Mouse (Mus musculus) adrenal gland, postnatal 25 days (tissue): ENCODE data around the gene Tbl3. TPM values are rescaled to one million over a fixed set of nuclear protein-coding genes. Genes with fewer than 3 reads are reported as not detected.
A peak's percentile ranks its signal among the peaks of the same experiment; 100 is the strongest.
"Not testable (repeated sequence)": the region's sequence is repeated elsewhere in the genome, so short reads cannot be mapped to it uniquely, and the experiment has no call there.

Source experiments
- DNase-seq: peaks from one replicate; pipeline ENCODE4 v3.0.0; 2021; ENCODE audit warnings: mixed read lengths
- total RNA-seq: library from RNA; stranded (reverse); gene quantifications from 2 replicates; pipeline ENCODE4 v1.2.3, GENCODE M21; 2021

The Tbl3 gene
- total RNA-seq, 1 experiment from 2014 or later = 33.3 TPM

DNA sequence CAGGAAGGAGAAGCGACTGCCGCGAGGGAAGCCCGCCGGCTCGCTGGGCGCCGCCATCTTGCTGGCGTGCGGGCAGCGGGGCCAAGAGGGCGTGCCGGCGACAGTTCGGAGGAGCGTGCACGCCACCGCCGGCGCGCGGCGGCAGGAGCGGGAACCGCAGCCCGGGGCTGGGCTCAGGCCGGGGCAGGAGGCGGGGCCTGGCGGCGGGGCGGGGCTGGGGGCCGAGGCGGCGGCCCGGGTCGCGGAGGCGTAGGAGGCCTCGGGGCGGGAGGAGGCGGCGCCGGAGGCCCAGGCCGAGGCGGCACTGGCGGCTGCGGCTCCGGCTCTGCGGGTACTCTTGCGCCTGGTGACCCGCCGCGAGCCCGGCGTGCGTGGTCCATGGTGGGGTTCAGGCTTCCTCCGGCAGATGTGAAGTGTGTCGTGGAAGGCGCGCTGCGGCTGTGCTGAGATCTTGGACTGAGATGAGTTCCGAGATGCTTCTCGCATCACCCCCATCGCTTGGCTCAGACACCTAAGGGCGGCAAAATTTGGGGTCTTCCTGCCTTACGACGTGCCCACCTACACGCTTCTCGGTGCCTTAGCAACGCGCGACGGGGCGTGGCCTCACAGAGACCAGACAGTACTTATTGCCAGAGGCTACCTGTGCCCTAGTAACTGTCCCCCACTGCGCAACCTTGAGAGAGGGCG lies 11.3 kb downstream of the Tbl3 start, which contains the start of the genes Gfer and Noxo1:
Gene Gfer (minus strand): TSS at position 146 of the 687 bp plus-strand sequence.
Gene Noxo1 (plus strand): TSS at position 224 of the 687 bp plus-strand sequence.
- peak; percentile 95 for DNase-seq

DNA sequence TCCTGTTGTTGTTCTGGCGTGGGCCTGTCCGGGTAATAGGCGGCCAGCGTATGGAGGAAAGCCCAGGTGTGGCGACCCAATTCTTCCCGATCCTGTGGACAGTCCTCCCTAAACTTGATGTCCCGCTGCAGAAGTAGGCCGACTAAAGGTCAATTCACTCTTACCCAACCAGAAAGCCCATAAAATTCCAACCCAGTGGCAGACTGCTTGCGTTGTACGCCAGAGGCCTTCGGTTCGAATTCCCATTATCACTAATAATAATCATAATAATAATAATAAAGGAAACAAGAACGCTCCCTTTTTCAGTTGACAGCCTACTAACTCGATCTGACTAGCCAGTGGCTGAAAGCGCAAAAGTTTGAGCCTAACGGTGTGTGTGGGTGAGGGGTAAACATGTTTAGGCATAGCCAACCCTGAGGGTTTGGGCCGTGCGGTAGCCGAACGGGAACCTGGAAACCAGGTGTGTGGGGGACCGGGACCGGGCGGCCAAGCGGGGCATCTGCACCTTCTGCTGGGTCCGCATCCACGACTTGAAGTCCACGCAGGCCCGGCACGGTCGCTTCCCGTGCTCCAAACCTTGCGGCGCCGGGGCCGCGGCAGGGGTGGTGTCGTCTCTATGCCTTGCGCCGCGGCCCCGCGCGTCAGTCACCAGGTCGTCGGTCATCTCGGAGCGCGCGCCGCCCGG lies 12.0 kb downstream of the Tbl3 start:
- DNase-seq = no peak

DNA sequence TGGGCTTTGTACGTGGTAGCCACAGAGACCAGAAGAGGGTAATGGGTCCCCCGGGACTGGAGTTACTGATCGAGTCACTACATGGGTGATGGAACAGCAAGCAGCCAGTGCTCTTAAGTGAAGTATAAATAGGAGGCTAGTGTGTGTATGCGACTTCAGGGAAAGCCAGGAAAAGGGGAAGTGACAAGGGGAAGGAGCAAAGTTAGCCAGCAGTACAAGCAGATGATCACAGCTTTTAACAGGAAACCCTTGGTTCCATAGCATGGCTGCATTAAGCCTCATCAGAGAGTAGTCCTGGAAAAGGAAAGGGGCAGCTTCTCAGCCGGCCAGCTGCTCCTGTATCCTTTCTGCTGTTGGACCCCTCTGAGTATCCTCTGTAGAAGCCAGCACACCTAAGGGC lies 15.1 kb downstream of the Tbl3 start:
- no peak for DNase-seq

DNA sequence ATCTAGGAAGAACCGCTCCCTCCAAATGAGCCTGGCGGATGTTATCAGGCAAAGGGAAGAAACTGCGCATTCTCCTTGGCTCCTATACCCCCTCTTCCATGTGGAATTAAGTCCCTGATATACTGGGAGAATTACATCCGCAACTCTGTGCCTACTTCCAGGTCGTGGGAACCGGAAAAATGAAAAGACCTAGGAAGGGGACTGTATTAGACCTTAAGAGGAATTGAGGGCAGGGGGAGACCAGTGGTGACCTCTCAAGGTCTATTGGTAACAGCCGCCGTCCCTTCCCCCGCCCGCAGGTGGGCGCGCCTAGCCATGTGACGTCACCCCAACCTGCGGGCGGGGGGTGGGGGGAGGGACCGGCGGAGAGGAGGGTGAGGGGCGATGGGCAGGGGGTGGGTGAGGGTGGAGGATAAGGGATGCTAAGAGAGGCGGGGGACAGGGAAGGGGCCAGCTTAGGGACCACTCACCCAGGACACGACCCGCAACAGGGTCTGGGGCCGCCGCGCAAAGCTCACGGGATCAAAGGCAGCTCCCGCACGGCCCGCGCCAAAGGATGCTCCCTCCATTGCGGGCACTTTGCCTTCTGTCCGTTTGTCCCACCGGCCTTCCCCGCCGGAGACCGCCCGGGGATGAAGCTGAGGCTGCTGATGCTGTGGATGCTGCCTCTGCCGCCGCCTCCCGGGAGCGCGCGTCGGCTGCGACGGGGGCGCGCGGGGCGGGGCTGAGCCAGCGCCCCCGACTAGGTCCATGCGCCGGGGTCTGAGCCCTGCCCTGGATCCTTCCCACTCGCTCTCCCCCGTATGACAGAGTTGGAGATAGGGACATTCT lies 18.0 kb downstream of the Tbl3 start, which contains the start of gene Syngr3:
Gene Syngr3 (minus strand): TSS at position 705 of the 831 bp plus-strand sequence.
- no peak for DNase-seq

DNA sequence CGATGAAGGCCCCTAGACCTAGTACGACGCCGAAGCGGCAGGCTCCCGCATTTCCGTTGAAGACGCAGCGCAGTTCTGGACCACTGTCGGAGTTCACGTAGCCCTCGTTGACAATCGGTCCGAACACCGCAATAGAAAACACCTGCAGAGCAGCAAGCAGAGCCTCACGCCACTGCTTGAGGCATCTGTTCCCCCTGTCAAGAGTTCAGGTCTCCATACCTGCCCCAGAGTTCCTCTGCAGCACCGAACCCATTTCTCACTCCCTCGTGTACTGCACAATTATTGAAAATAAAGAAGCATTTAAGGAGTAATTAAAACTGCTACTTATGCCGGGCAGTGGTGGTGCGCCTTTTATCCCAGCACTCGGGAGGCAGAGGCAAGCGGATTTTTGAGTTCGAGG lies 19.9 kb downstream of the Tbl3 start:
- no peak for DNase-seq

DNA sequence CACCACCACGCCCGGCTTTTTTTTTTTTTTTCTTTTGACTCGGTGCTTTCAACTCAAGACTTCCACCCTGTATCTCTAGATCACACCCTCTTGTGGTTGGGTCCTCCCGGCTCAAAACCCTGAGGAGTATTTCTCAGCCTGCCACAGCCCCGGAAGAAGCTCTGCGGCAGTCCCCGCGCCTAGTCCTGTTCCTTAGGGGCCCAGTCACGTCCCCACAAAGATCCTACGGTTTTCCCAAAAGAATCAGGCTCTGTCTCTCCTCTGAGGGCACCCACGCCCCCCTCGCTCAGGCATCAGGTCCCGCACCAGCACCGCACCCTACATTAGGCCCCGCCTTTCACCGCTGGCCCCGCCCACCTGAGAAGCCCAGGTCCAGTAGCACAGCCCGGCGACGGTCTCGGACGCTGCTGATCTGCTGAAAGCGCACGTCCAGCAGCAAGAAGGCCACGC lies 20.3 kb downstream of the Tbl3 start:
- DNase-seq = peak; percentile 70

DNA sequence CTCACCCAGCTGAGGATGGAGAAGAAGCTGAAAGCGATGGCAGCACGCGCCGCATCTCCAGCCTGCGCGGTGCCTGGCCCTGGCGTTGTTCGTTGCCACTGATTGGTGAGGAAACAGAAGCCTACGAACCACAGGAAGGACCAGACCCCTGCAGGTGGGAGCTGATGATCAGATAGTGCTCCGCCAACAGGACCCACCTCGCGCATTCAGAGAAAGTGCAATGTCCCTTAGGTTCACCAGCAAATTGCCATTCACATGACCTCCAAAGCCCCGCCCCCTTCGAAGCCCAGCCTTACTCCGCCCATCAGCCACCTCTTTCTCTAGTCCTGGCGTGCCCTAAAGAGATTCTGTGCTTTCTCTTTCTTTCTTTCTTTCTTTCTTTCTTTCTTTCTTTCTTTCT lies 20.9 kb downstream of the Tbl3 start:
- peak; percentile 39 for DNase-seq

DNA sequence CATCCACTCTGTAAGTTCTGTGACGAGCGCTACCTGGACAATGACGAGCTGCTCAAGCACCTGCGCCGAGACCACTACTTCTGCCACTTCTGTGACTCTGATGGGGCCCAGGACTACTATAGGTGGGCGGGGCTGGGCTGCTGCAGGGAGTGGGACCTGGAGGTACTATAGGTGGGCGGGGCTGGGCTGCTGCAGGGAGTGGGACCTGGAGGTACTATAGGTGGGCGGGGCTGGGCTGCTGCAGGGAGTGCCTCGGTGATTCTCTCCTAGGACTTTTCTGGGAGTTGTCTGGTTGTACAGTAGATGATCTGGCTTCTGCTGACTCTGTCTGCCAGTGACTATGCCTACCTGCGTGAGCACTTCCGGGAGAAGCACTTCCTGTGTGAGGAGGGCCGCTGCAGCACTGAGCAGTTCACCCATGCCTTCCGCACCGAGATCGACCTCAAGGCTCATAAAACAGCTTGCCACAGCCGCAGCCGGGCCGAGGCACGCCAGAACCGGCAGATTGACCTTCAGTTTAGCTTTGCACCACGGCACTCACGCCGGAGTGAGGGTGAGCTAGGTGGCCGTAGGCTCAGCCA lies 29.9 kb downstream of the Tbl3 start:
- no peak for DNase-seq

DNA sequence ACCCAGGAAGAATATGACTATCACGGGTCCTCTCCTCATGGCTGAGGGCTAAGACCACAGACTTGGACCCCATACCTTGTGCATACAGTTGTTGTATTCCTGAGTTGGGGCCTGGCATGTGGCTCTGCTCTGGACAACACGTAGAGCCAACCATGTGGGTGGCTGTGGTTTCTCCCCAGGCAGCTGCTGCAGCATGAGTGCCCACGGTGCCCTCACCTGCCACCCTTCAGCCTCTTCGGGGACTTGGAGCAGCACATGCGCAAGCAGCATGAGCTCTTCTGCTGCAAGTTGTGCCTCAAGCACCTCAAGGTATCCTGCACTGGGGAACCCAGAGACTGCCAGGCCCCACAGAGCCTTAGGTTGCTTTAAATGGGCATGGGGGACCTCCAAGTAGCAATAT lies 30.6 kb downstream of the Tbl3 start:
- DNase-seq = no peak

DNA sequence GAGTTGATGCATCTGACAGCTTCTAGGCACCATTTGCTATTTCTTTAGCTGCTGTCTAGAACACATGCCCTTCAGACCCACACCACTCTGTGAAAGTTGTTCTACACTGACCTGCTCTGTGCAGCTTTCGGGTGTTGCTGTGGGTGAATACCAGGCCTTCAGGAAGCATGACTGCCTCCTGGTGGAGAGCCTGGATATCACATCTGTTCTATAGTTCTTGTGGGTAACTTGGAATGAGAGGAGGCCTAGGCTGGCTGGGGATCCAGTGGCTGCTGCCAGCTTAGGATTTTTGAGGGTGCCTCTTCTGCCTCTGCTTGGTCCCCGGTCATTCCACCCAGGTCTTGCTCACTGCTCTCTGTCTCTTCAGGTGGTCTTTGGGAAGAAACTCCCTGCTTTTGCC lies 31.3 kb downstream of the Tbl3 start:
- DNase-seq = peak; percentile 41

DNA sequence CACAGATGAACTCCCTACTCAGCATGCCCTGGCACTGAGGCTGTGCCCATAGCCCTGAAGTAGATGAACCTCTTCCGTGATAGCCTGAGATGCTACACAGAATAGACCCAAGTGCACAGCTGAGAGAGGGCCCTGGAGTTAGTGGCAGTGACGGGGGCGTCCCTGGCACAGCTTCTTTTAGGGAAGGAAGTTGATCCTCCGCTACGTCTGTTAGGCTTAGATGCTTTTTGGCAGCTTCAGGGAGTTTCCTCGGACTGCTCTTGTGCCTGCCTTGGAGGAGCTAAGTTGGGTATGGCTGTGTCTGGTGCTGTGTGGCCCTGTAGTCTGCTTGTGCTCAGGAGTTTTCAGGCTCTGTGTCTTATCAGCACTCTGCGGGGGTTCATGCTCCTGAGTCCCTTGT lies 33.2 kb downstream of the Tbl3 start:
- DNase-seq = no peak

DNA sequence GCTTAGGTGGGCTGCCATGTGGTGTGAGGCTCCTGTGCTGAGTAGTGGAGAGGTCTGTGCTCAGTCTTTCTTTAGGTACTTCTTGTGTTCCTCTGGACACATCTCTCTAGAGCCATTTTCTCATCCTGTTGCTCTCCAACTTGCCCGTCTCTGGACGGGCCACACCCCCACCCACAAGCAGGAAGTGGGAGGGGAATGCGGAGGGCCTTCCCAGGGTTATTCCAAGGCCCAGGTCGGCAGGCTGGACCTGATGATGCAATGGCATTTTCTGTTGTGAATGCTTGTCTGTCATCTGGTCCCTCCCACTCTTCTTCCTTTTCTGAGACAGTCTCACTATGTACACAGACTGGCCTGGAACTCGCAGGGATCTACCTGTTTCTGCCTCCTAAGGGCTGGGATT lies 35.3 kb downstream of the Tbl3 start:
- DNase-seq = peak; percentile 60

DNA sequence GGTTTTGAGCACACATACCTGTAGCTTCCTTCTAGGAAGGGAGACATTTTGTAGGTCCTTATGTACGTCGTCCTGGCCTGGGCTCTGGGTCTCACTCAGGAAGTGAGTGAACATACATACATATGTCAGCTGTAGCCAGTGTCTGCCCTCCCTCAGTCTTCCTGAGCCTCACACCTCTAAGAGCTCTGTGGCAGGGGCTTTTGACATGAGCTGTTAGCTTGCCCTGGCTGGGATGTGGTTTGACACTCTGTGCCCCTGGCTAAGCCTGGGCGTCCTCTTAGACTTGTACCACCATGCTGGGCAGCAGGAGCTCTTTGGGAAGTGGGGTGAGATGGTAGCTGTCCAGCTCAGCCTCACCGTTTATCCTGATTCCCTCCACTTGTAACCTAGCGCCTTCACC lies 36.1 kb downstream of the Tbl3 start:
- DNase-seq = no peak

DNA sequence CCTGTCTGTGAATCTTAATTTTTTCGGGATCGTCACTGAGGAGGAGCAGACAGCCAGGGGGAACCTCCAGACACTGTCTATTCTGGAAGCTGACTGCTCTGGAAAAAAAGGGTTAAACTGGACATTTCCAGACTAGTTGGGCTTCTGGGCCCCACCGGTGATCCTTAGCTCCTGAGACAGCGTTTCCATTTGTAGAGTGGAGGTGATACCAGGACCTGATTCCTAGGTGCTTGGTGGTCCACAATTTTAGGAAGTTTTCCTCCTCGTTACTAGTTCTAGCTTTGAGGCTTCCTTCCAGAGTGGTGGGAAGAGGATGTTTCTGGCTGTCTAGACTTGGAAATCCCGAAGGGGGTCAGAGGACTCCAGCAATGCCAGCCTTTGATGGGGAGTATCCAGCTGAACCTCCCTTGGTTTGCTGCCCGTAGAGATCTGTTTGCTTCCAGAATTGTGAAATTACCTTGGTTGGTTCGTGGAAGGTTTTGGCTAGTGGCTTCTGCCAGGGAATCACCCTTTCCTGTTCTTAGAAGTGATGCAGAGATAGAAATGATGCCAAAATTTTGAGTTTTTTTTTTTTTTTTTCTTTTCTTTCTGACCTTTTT lies 37.1 kb downstream of the Tbl3 start:
- DNase-seq = no peak

DNA sequence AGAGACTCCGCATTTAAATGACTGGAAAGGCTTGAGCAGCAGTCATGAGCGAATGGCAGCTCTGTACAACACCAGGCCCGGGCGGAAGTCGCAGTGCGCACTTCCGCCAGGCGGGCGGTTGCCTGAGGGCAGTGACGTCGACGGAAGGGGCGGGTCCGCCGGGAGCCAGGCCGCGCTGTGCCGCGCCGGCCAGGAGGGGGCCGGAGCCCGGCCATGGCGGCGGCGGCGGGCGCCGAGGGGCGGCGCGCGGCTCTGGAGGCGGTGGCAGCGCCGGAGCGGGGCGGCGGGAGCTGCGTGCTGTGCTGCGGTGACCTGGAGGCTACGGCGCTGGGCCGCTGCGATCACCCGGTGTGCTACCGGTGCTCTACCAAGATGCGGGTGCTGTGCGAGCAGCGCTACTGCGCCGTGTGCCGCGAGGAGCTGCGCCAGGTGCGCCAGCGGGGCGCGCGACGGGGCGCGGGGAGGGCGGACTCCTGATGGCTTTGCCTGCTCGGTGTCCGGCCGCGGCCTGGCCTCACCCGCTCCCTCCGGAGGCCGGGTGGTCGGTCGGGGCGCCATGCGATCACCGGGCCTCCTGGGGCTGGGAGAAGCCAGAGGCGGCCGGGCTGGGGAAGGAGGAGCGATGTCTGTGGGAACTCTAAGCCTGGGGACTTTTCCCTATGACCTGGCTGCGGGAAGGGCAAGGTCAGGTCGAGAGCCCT lies 37.8 kb downstream of the Tbl3 start, which contains the start of gene Zfp598:
Gene Zfp598 (plus strand): TSS at position 143 of the 701 bp plus-strand sequence.
- peak; percentile 96 for DNase-seq

DNA sequence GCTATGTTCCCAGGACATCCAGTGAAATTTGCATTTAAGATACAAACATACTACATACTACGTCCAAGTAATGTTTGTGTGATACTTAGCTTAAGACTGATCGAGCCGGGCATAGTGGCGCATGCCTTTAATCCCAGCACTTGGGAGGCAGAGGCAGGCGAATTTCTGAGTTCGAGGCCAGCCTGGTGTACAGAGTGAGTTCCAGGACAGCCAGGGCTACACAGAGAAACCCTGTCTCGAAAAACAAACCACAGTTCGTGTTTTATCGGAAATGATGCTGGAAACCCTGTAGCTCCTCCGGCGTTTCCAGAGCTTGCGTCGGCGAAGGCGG lies 38.3 kb downstream of the Tbl3 start:
- not testable (repeated sequence) for DNase-seq

DNA sequence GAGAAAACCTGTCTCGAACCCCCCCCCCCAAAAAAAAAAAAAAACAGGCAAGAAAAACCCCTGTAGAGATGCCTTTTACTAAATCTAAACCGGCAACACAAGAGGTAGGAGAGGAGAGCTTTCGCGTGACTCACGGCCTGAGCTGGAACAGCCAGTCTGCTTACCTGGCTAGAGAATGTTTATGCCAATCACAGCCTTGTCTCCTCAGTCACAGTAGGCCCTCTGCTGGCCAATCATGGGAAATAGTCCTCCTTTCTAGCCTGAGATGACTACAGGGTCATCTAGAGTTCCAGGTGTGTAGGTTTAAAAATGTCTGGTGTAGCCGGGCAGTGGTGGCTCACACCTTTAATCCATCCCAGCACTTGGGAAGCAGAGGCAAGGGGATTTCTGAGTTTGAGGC lies 40.0 kb downstream of the Tbl3 start:
- peak; percentile 45 for DNase-seq

DNA sequence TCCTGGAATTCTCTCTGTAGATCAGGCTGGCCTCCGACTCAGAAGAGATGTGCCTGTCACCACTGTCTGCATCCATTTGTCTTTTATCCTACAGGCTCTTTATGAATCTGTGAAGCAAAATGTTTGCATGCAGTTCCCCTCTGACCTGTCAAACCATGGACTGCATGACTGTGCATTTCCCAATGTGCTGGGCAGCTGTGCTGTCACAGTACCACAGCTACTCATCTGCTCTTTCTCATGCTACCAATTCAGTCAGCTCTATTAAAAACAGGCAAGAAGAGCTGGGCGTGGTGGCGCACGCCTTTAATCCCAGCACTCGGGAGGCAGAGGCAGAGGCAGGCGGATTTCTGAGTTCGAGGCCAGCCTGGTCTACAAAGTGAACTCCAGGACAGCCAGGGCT lies 40.4 kb downstream of the Tbl3 start:
- not testable (repeated sequence) for DNase-seq

DNA sequence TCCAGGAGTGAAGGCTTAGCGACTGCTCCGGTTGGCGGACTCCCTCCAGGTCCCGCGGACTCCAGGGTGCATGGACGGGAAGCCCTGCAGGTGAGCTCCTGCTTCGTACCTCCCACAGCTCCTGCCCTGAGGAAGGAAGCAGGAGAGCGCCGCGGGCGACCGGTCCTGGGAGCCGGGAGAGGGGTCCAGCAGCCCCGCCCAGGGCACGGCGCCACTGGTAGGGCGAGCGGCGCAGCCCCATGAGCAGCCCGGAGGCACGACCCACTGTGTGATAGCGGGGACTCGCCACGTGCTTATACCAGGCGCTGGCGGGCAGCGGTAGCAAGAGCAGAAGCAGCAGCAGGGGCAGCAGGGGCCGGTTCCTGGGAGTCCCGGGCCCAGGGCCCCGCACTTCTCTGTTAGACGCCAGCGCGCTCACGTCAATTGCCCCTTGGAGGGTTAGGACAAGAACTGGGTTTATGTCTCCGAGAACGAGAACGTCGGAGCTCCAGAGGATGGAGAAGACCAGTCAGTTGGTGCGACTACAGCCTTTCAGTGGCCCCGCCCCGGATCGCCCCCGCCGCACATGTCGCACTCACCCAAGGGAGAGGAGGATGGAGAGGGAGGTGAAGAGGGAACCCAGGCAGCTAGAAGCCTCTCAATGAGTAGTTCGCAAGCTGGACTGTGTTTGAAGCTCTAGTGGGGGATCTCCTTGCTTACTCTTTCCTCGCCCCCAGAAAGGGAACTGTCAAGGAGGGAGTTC lies 49.3 kb downstream of the Tbl3 start, which contains the start of gene Npw:
Gene Npw (minus strand): TSS at position 441 of the 742 bp plus-strand sequence.
- DNase-seq = no peak

DNA sequence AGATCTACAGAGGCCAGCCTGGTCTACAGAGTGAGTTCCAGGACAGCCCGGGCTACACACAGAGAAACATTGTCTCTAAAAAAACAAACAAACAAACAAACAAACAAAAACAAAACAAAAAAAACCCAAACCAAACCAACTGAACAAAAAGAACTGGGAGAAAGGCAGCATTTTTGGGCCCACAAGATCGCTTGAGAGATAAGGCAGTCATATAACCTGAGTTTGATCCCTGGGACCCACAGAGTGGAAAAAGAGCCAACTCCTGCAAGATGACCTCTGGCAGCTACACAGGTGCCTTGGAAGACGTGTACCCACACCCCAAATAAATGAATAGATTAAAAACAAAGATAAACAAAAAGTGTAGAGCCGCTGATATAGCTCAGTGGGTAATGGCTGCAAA lies 52.5 kb downstream of the Tbl3 start:
- DNase-seq = no peak
